Mouse (Mus musculus): ENCODE results near the gene Dnah10. TPM values are rescaled to one million over a fixed set of nuclear protein-coding genes. Genes with fewer than 3 reads are reported as not detected.
A peak's percentile ranks its signal among the peaks of the same experiment; 100 is the strongest.
"Not testable (repeated sequence)": the region's sequence is repeated elsewhere in the genome, so short reads cannot be mapped to it uniquely, and the experiment has no call there.

Dnah10 gene
- polyA plus RNA-seq, 1 experiment: 0.30 TPM

GRCm38 (mm10) chr5:124746220-124746619 lies 21.3 kb downstream of the Dnah10 start:
- no peak overlapping the region for H3K4me3 ChIP-seq (ENCODE audit: insufficient read depth, low read length)
- TF ChIP-seq CTCF (IDR thresholded peaks at IDR 0.05; ENCODE audit: borderline replicate concordance, insufficient read depth, low read length): no peak
- no peak for TF ChIP-seq POLR2A (IDR thresholded peaks at IDR 0.05; ENCODE audit: low read depth, low read length)
- H3K4me1 ChIP-seq (ENCODE audit: control insufficient read depth, insufficient read depth, low read length): no peaks in the 10 kb centered on the region

GRCm38 (mm10) chr5:124748296-124748695 lies 23.4 kb downstream of the Dnah10 start:
- no peaks in the 10 kb centered on the region for H3K4me1 ChIP-seq (ENCODE audit: control insufficient read depth, insufficient read depth, low read length)
- TF ChIP-seq POLR2A (IDR thresholded peaks at IDR 0.05; ENCODE audit: low read depth, low read length): no peak
- no peak for TF ChIP-seq CTCF (IDR thresholded peaks at IDR 0.05; ENCODE audit: borderline replicate concordance, insufficient read depth, low read length)
- H3K27ac ChIP-seq (ENCODE audit: insufficient read depth, low read length): no peak overlapping the region

More at GRCm38 (mm10) chr5:124746220-124746619, 21.3 kb downstream of the Dnah10 start:
- no peak overlapping the region for H3K27ac ChIP-seq (ENCODE audit: insufficient read depth, low read length)

DNA sequence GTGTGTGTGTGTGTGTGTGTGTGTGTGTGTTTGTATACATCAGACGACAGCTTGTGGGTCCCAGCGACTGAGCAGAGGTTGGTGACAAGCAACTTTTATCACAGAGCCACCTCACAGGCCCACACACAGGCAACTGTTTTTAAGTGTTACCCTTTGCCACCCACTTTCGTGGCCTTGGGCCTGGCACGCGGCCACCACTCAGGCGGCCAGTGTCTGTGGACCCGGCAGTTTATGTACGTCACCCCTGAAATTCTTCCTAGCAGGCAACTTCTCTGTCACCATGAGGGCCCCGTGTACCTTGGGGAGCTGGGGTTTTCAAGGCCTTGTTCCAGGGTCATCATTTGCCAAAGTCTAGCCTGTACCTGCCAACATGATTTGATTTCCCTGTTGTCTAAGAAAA lies 26.8 kb downstream of the Dnah10 start:
- no peak for TF ChIP-seq POLR2A (IDR thresholded peaks at IDR 0.05; ENCODE audit: low read depth, low read length)
- TF ChIP-seq CTCF (IDR thresholded peaks at IDR 0.05; ENCODE audit: borderline replicate concordance, insufficient read depth, low read length): no peak
- no peak overlapping the region for H3K4me3 ChIP-seq (ENCODE audit: insufficient read depth, low read length)
- H3K4me1 ChIP-seq (ENCODE audit: control insufficient read depth, insufficient read depth, low read length): no peaks in the 10 kb centered on the region
- no peak overlapping the region for H3K27ac ChIP-seq (ENCODE audit: insufficient read depth, low read length)

More at GRCm38 (mm10) chr5:124748296-124748695, 23.4 kb downstream of the Dnah10 start:
- H3K4me3 ChIP-seq (ENCODE audit: insufficient read depth, low read length): no peak overlapping the region

GRCm38 (mm10) chr5:124761011-124761410 lies 36.1 kb downstream of the Dnah10 start:
- H3K4me3 ChIP-seq (ENCODE audit: insufficient read depth, low read length): no peak overlapping the region
- no peak overlapping the region for H3K27ac ChIP-seq (ENCODE audit: insufficient read depth, low read length)
- H3K4me1 ChIP-seq (ENCODE audit: control insufficient read depth, insufficient read depth, low read length): no peaks in the 10 kb centered on the region
- TF ChIP-seq POLR2A (IDR thresholded peaks at IDR 0.05; ENCODE audit: low read depth, low read length) (no peak), CTCF (IDR thresholded peaks at IDR 0.05; ENCODE audit: borderline replicate concordance, insufficient read depth, low read length) (no peak)

DNA sequence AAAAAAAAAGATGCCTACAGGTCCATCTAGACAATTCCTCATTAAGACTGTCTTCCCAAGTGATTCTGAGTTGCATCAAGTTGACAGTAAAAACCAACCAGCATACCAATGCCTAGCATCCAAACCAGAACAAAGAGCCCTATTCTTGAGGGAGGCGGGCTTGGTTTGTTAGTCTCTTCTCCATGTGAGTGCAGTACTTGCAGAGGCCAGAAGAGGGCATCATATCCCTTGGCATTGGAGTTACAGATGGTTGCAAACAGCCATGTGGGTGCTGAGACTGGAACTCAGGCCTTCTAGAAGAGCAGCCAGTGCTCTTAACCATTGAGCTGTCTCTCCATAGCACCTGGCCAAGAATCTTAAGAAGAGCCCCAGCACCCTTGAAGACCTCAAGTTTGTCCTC lies 36.9 kb downstream of the Dnah10 start:
- no peak overlapping the region for H3K27ac ChIP-seq (ENCODE audit: insufficient read depth, low read length)
- TF ChIP-seq POLR2A (IDR thresholded peaks at IDR 0.05; ENCODE audit: low read depth, low read length) (no peak), CTCF (IDR thresholded peaks at IDR 0.05; ENCODE audit: borderline replicate concordance, insufficient read depth, low read length) (no peak)
- no peaks in the 10 kb centered on the region for H3K4me1 ChIP-seq (ENCODE audit: control insufficient read depth, insufficient read depth, low read length)
- H3K4me3 ChIP-seq (ENCODE audit: insufficient read depth, low read length): no peak overlapping the region

- TF ChIP-seq CTCF (IDR thresholded peaks at IDR 0.05; ENCODE audit: borderline replicate concordance, insufficient read depth, low read length): no peak
- TF ChIP-seq POLR2A (IDR thresholded peaks at IDR 0.05; ENCODE audit: low read depth, low read length): no peak
- Histone ChIP-seq H3K27ac (ENCODE audit: insufficient read depth, low read length) (no peak overlapping the region), H3K4me1 (ENCODE audit: control insufficient read depth, insufficient read depth, low read length) (no peaks in the 10 kb centered on the region), H3K4me3 (ENCODE audit: insufficient read depth, low read length) (no peak overlapping the region)
Observed at GRCm38 (mm10) chr5:124774552-124774951, 49.7 kb downstream of the Dnah10 start.

DNA sequence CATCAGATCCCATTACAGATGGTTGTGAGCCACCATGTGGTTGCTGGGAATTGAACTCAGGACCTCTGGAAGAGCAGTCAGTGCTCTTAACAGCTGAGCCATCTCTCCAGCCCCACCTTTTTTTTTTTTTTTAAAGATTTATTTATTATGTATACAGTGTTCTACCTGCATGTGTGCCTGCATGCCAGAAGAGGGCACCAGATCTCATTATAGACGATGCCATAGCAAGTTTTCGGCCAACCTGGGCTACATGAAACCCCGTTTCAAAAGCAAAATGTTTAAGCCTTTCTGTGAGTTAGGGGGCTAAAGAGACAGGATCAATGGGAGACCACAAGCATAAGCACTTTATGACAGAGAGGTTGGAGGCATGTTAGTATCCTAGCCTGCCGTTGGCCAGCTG lies 51.4 kb downstream of the Dnah10 start:
- not testable (repeated sequence) for H3K4me1 ChIP-seq (ENCODE audit: control insufficient read depth, insufficient read depth, low read length); H3K27ac ChIP-seq (ENCODE audit: insufficient read depth, low read length); H3K4me3 ChIP-seq (ENCODE audit: insufficient read depth, low read length)
- peak; percentile 13; the same call in 1 of the 2 replicates for TF ChIP-seq CTCF (IDR thresholded peaks at IDR 0.05; ENCODE audit: borderline replicate concordance, insufficient read depth, low read length)

DNA sequence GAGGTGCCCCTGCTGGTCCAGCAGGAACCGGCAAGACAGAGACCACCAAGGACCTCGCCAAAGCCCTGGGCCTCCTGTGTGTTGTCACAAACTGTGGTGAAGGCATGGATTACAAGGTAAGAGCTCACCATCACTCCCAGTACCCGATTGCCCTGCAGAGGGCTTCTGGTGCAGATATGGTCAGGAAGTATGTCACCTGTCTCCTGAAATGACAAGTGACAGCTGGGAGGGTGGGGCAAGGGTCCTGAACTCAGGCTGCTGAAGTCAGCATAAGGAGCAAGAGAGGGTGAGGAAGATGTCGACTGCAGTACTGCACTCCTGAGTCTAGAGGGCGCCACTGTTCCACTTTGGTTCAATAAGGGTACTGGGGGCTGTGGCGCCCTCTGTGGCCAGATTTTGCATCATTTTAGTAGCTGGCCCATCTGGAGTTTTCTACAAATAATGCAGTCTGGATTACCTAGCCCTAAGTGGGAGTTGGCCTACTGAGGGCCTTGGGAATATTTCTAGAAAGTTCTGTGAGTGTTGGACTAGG lies 52.4 kb downstream of the Dnah10 start:
- peak; percentile 67; the same call in 1 of the 2 replicates for TF ChIP-seq CTCF (IDR thresholded peaks at IDR 0.05; ENCODE audit: borderline replicate concordance, insufficient read depth, low read length)
- TF ChIP-seq POLR2A (IDR thresholded peaks at IDR 0.05; ENCODE audit: low read depth, low read length): no peak
- Histone ChIP-seq H3K4me1 (ENCODE audit: control insufficient read depth, insufficient read depth, low read length) (no peaks in the 10 kb centered on the region), H3K27ac (ENCODE audit: insufficient read depth, low read length) (no peak overlapping the region), H3K4me3 (ENCODE audit: insufficient read depth, low read length) (no peak overlapping the region)

DNA sequence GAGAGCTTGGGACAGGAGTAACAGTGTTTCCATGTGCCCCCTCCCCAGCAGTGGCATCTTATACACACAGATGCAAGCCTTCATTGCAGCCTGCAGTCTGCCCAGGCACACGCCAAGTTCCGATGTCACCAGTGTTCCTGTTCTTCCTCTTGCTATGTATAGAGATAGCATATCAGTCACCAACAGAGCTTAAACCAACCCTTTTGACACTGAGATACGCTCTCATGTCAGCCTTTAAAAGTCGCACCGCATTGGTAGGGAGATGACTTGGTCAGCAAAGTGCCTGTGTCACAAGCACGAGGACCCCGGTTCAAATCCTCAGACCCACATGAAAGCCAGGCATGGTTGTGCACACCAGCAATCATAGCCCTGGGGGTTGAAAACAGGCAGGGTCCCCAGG lies 55.0 kb downstream of the Dnah10 start:
- no peak overlapping the region for H3K4me3 ChIP-seq (ENCODE audit: insufficient read depth, low read length)
- TF ChIP-seq POLR2A (IDR thresholded peaks at IDR 0.05; ENCODE audit: low read depth, low read length) (no peak), CTCF (IDR thresholded peaks at IDR 0.05; ENCODE audit: borderline replicate concordance, insufficient read depth, low read length) (no peak)
- no peak overlapping the region for H3K27ac ChIP-seq (ENCODE audit: insufficient read depth, low read length)
- H3K4me1 ChIP-seq (ENCODE audit: control insufficient read depth, insufficient read depth, low read length): no peaks in the 10 kb centered on the region

DNA sequence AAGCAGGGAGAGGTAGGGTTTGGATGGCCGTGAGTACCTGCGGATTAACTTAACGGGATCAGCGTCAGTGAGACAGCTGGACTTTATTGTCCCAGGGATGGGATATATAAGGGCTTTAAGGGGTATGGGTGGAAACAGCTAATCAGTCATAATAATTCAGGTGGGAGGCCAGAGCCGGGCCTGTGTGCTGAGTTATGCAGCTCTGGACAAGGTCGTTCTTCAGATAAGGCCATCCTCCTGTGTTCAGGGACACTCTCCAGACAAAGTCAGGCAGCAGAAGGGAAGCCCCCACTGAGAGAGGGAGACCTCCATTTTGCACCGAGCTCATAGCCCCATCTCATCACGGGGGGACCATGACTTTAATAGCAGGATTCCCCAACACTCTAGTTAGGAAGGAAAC lies 56.8 kb downstream of the Dnah10 start:
- H3K4me1 ChIP-seq (ENCODE audit: control insufficient read depth, insufficient read depth, low read length): no peaks in the 10 kb centered on the region
- H3K4me3 ChIP-seq (ENCODE audit: insufficient read depth, low read length): no peak overlapping the region
- TF ChIP-seq POLR2A (IDR thresholded peaks at IDR 0.05; ENCODE audit: low read depth, low read length) (no peak), CTCF (IDR thresholded peaks at IDR 0.05; ENCODE audit: borderline replicate concordance, insufficient read depth, low read length) (no peak)

DNA sequence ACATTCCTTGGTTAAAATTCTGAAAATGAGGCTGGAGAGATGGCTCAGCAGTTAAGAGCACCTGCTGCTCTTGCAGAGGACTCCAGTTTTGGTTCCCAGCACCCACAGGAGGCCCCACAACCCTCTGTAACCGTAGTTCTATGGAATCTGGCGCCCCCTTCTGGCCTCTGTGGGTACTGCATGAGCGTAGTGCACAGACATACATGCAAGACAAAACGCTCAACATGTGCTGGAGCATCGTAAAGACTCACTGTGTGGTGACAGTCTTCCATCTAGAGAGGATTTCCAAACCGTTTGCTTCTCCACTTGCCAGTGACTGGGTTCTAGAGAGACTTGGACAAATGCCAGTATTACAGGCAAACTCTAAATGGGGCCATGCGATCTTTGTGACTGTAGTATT lies 60.8 kb downstream of the Dnah10 start:
- TF ChIP-seq CTCF (IDR thresholded peaks at IDR 0.05; ENCODE audit: borderline replicate concordance, insufficient read depth, low read length): 0 out of 2 replicates have a peak, but pooled peaks have one; percentile 11
- no peak for TF ChIP-seq POLR2A (IDR thresholded peaks at IDR 0.05; ENCODE audit: low read depth, low read length)
- Histone ChIP-seq H3K4me3 (ENCODE audit: insufficient read depth, low read length) (no peak overlapping the region), H3K4me1 (ENCODE audit: control insufficient read depth, insufficient read depth, low read length) (no peaks in the 10 kb centered on the region), H3K27ac (ENCODE audit: insufficient read depth, low read length) (no peak overlapping the region)

More for the DNA sequence above, 56.8 kb downstream of the Dnah10 start:
- H3K27ac ChIP-seq (ENCODE audit: insufficient read depth, low read length): no peak overlapping the region
